ENCODE assay signal across 8 mouse cellular contexts in genomic region chr7:46957831-46958691, GRCm38 (mm10). TPM values are rescaled to one million over a fixed set of nuclear protein-coding genes. Genes with fewer than 3 reads are reported as not detected.
DNase-seq lines count a peak whose midpoint lies in the region; ATAC-seq and TF ChIP-seq lines count a peak whose summit lies in the region.

Uevld (minus strand) TSS chr7:46958527.

- peaks cover 3 to 10% of the 10 kb centered on the region in 2 experiments; a peak in 3 of 4 replicates for H3K4me1 ChIP-seq in CH12.LX (ENCODE audit: control insufficient read depth in 1 of 2, insufficient read depth in 2 of 2)
- H3K4me1 ChIP-seq in forebrain, embryonic 11.5 days (replicated peaks; ENCODE audit: control insufficient read depth, insufficient read depth, low read length) = peaks cover 2% of the 10 kb centered on the region; the same call in 1 of the 2 replicates
- H3K4me1 ChIP-seq in heart, embryonic 16.5 days (ENCODE audit: control insufficient read depth, insufficient read depth, low read length) = peaks cover 18% of the 10 kb centered on the region
- H3K4me1 ChIP-seq in liver, embryonic 15.5 days (replicated peaks) = peaks cover 26% of the 10 kb centered on the region
- H3K4me1 ChIP-seq in neural tube, embryonic 12.5 days = peaks cover 10% of the 10 kb centered on the region

- TF ChIP-seq CTCF in CH12.LX (conservative IDR thresholded peaks at IDR 0.05 in 1 of 2, IDR thresholded peaks at IDR 0.05 in 1 of 2; ENCODE audit: low read depth in 2 of 2, low read length in 2 of 2) = no peak

- WGBS in forebrain, embryonic 11.5 days = 1% methylated on average over 51 of the region's 51 CpGs
- under 1% methylated on average over 46 of the region's 51 CpGs for WGBS in heart, embryonic 16.5 days
- under 1% methylated on average over 51 of the region's 51 CpGs for WGBS in liver, embryonic 15.5 days (ENCODE audit: insufficient replicate concordance)
- WGBS in neural tube, embryonic 12.5 days = 2% methylated on average over 51 of the region's 51 CpGs

- peak within 1 kb of the TSS; percentile 100 for H3K4me2 ChIP-seq in CH12.LX (ENCODE audit: insufficient read depth, low read depth, poor library complexity, severe bottlenecking)
- peak within 1 kb of the TSS; percentile 86 for H3K4me2 ChIP-seq in forebrain, embryonic 11.5 days (ENCODE audit: low read depth, low read length, severe bottlenecking)
- peak within 1 kb of the TSS; percentile 74 for H3K4me2 ChIP-seq in heart, embryonic 16.5 days (ENCODE audit: low read depth, low read length)
- peak within 1 kb of the TSS; percentile 89 for H3K4me2 ChIP-seq in liver, embryonic 15.5 days
- peak within 1 kb of the TSS; percentile 77 for H3K4me2 ChIP-seq in neural tube, embryonic 12.5 days (replicated peaks)

- peak within 1 kb of the TSS; percentile 85 for H3K9ac ChIP-seq in CH12.LX (ENCODE audit: insufficient read depth, low read depth)
- peak within 1 kb of the TSS; percentile 83 for H3K9ac ChIP-seq in forebrain, embryonic 11.5 days (ENCODE audit: low read length)
- peak within 1 kb of the TSS; percentile 79 for H3K9ac ChIP-seq in heart, embryonic 16.5 days (ENCODE audit: low read length)
- H3K9ac ChIP-seq in liver, embryonic 15.5 days = peak within 1 kb of the TSS; percentile 78
- H3K9ac ChIP-seq in neural tube, embryonic 12.5 days = peak within 1 kb of the TSS; percentile 62

- ATAC-seq in forebrain, embryonic 11.5 days (replicated peaks; ENCODE audit: low FRiP score) = peak; percentile 92
- ATAC-seq in heart, embryonic 16.5 days (replicated peaks; ENCODE audit: extremely low read depth, insufficient read depth, low FRiP score) = peak; percentile 87
- peak; percentile 96 for ATAC-seq in liver, embryonic 15.5 days (ENCODE audit: insufficient read depth)
- ATAC-seq in neural tube, embryonic 12.5 days (ENCODE audit: low FRiP score, low read depth) = peak; percentile 93

- peaks cover 11 to 30% of the 10 kb centered on the region in 2 experiments for H3K36me3 ChIP-seq in CH12.LX (replicated peaks in 1 of 2; ENCODE audit: control insufficient read depth in 1 of 2, insufficient read depth in 1 of 2, low read length in 1 of 2)
- peaks cover 2% of the 10 kb centered on the region; the same call in 1 of the 2 replicates for H3K36me3 ChIP-seq in forebrain, embryonic 11.5 days (ENCODE audit: control insufficient read depth, insufficient read depth, low read length)
- H3K36me3 ChIP-seq in heart, embryonic 16.5 days (ENCODE audit: control insufficient read depth, insufficient read depth) = peaks cover 13% of the 10 kb centered on the region; the same call in 1 of the 2 replicates
- H3K36me3 ChIP-seq in liver, embryonic 15.5 days (replicated peaks) = peaks cover 27% of the 10 kb centered on the region
- peaks cover 12% of the 10 kb centered on the region for H3K36me3 ChIP-seq in neural tube, embryonic 12.5 days

- H3K9me3 ChIP-seq in CH12.LX (replicated peaks; ENCODE audit: low read length) = no peaks in the 10 kb centered on the region
- H3K9me3 ChIP-seq in forebrain, embryonic 11.5 days (ENCODE audit: control insufficient read depth, low read length) = no peaks in the 10 kb centered on the region
- no peaks in the 10 kb centered on the region for H3K9me3 ChIP-seq in heart, embryonic 16.5 days (replicated peaks; ENCODE audit: control insufficient read depth, low read length)
- H3K9me3 ChIP-seq in liver, embryonic 15.5 days (replicated peaks) = no peaks in the 10 kb centered on the region
- H3K9me3 ChIP-seq in neural tube, embryonic 12.5 days = no peaks in the 10 kb centered on the region

- peak; percentile 59 for TF ChIP-seq POLR2A in CH12.LX (IDR thresholded peaks at IDR 0.05; ENCODE audit: low read depth, low read length)

- peak; percentile 92 for DNase-seq in CH12.LX (ENCODE audit: extremely low read depth)
- peak; percentile 90 for DNase-seq in c-Kit-positive CD71-positive TER-119-negative erythroid progenitor cells, embryonic 14.5 days (ENCODE audit: low read depth)
- DNase-seq in forebrain, embryonic 11.5 days (ENCODE audit: low spot score) = peak; percentile 96
- DNase-seq in kidney, postnatal 36 days = peak; percentile 97 to 99
- peak; percentile 90 for DNase-seq in telencephalon, adult 2 months (ENCODE audit: low read depth, low spot score)

- H3K4me3 ChIP-seq in CH12.LX (replicated peaks in 1 of 3; ENCODE audit: low read depth in 2 of 3, low read length in 2 of 3, poor library complexity in 1 of 3) = peak within 1 kb of the TSS; percentile 75 to 94 (median 92)
- peak within 1 kb of the TSS; percentile 73 for H3K4me3 ChIP-seq in forebrain, embryonic 11.5 days (ENCODE audit: low read depth, low read length)
- H3K4me3 ChIP-seq in heart, embryonic 16.5 days (ENCODE audit: low read length) = peak within 1 kb of the TSS; percentile 71
- peak within 1 kb of the TSS; percentile 70 for H3K4me3 ChIP-seq in liver, embryonic 15.5 days (replicated peaks)
- peak within 1 kb of the TSS; percentile 60 for H3K4me3 ChIP-seq in neural tube, embryonic 12.5 days

- in situ Hi-C loops in CH12.LX (cut with MboI; ENCODE audit: low pct_ligation_motif_present, low pct_unique_long_range_greater_than_20kb, low sequenced_read_pairs) = no loop called here

- TF ChIP-seq RAD21 in CH12.LX (IDR thresholded peaks at IDR 0.05; ENCODE audit: low read depth, low read length) = no peak

- dilution Hi-C loops in CH12.LX (cut with MboI; ENCODE audit: extremely low pct_ligation_motif_present, extremely low pct_unique_long_range_greater_than_20kb, low sequenced_read_pairs) = no loop called here

- H3K27me3 ChIP-seq in CH12.LX (replicated peaks) = peaks cover 12% of the 10 kb centered on the region
- H3K27me3 ChIP-seq in forebrain, embryonic 11.5 days (ENCODE audit: control insufficient read depth, insufficient read depth, low read length) = no peaks in the 10 kb centered on the region
- H3K27me3 ChIP-seq in heart, embryonic 16.5 days (ENCODE audit: control insufficient read depth, insufficient read depth, low read length) = no peaks in the 10 kb centered on the region
- H3K27me3 ChIP-seq in liver, embryonic 15.5 days = peaks cover 19% of the 10 kb centered on the region
- H3K27me3 ChIP-seq in neural tube, embryonic 12.5 days (replicated peaks) = no peaks in the 10 kb centered on the region; the same call in 1 of the 2 replicates

- no peaks in the 10 kb centered on the region for H3K79me2 ChIP-seq in CH12.LX (replicated peaks; ENCODE audit: control insufficient read depth, extremely low read depth, insufficient read depth, poor library complexity, severe bottlenecking)

- TF ChIP-seq EP300 in CH12.LX (IDR thresholded peaks at IDR 0.05; ENCODE audit: low read length) = no peak

- peak within 1 kb of the TSS; percentile 18; the same call in 1 of the 2 replicates for H3K27ac ChIP-seq in CH12.LX (ENCODE audit: insufficient read depth, low read depth)
- no peak within 1 kb of the TSS for H3K27ac ChIP-seq in forebrain, embryonic 11.5 days (ENCODE audit: low read depth, low read length)
- peak within 1 kb of the TSS; percentile 29 for H3K27ac ChIP-seq in heart, embryonic 16.5 days (ENCODE audit: low read length)
- peak within 1 kb of the TSS; percentile 73 for H3K27ac ChIP-seq in liver, embryonic 15.5 days (replicated peaks)
- no peak within 1 kb of the TSS for H3K27ac ChIP-seq in neural tube, embryonic 12.5 days

TF ChIP-seq in CH12.LX, 34 proteins besides CTCF, POLR2A, EP300 and RAD21:
- no peak for TF ChIP-seq POLR2AphosphoS2 (IDR thresholded peaks at IDR 0.05; ENCODE audit: low read depth, low read length)
- peak; percentile 71 for TF ChIP-seq MAX (IDR thresholded peaks at IDR 0.05; ENCODE audit: low read length)
- TF ChIP-seq HCFC1 (IDR thresholded peaks at IDR 0.05; ENCODE audit: low read depth, low read length) = peak; percentile 70
- TF ChIP-seq ELF1 (IDR thresholded peaks at IDR 0.05; ENCODE audit: low read depth, low read length) = peak; percentile 61
- no peak for TF ChIP-seq MEF2A (IDR thresholded peaks at IDR 0.05; ENCODE audit: borderline replicate concordance, low read depth, low read length)
- TF ChIP-seq CHD1 (IDR thresholded peaks at IDR 0.05; ENCODE audit: low read depth, low read length) = no peak
- TF ChIP-seq RCOR1 (conservative IDR thresholded peaks at IDR 0.05; ENCODE audit: low read depth, low read length) = no peak
- TF ChIP-seq ETS1 (conservative IDR thresholded peaks at IDR 0.05; ENCODE audit: low read depth, low read length) = no peak
- TF ChIP-seq ZMIZ1 (IDR thresholded peaks at IDR 0.05; ENCODE audit: low read depth, low read length) = no peak
- TF ChIP-seq TCF12 (IDR thresholded peaks at IDR 0.05; ENCODE audit: low read depth, low read length) = peak; percentile 39; the same call in 1 of the 2 replicates
- peak; percentile 95 for TF ChIP-seq SIN3A (IDR thresholded peaks at IDR 0.05; ENCODE audit: low read length)
- TF ChIP-seq BHLHE40 (IDR thresholded peaks at IDR 0.05; ENCODE audit: low read depth, low read length) = 0 out of 2 replicates have a peak, but pooled peaks have one; percentile 2
- peak; percentile 82 for TF ChIP-seq MXI1 (IDR thresholded peaks at IDR 0.05; ENCODE audit: low read depth, low read length)
TF ChIP-seq in CH12.LX: peak in this region for 7.

RNA-seq across cellular contexts. Expression of gene Uevld, which starts in this region (rescaled TPM):
- 2.6 and 2.9 TPM in 2 replicates for total RNA-seq in CH12.LX (2012; rRNA removed)
- total RNA-seq in CH12.LX (2014; rRNA removed) = 4.6 and 5.2 TPM in 2 replicates
- 5.5 and 6.6 TPM in 2 replicates for polyA plus RNA-seq in CH12.LX (2012; ENCODE audit: insufficient read length, low read depth)
- 13.9 and 14.3 TPM in 2 replicates for polyA plus RNA-seq in forebrain, embryonic 11.5 days (2014; fragmentation: Nextera tagmentation; extraction: Ambion mirVana)
- 7.9 and 8.4 TPM in 2 replicates for polyA plus RNA-seq in heart, embryonic 16.5 days (2015; fragmentation: Nextera tagmentation; extraction: Ambion mirVana)
- polyA plus RNA-seq in liver, embryonic 15.5 days (2015; fragmentation: Nextera tagmentation; extraction: Ambion mirVana) = 5.2 and 5.8 TPM in 2 replicates
- polyA plus RNA-seq in neural tube, embryonic 12.5 days (2016; fragmentation: Nextera tagmentation; extraction: Ambion mirVana) = 7.3 and 7.9 TPM in 2 replicates

Comparison
In these comparisons a context has a peak if more than half of its experiments do, and no peak if none do; other contexts are left out.
1. H3K27ac ChIP-seq: peak in CH12.LX (single experiment), heart, embryonic 16.5 days (single experiment) and liver, embryonic 15.5 days (single experiment); none in forebrain, embryonic 11.5 days (single experiment) and neural tube, embryonic 12.5 days (single experiment).
2. Peak in every context shown above with its lines, with median percentiles within 50 percentile points of each other: DNase-seq, H3K4me2 ChIP-seq, H3K4me3 ChIP-seq, H3K9ac ChIP-seq and ATAC-seq.